34 mouse cellular contexts compared by ENCODE assay signal in the genomic region with DNA sequence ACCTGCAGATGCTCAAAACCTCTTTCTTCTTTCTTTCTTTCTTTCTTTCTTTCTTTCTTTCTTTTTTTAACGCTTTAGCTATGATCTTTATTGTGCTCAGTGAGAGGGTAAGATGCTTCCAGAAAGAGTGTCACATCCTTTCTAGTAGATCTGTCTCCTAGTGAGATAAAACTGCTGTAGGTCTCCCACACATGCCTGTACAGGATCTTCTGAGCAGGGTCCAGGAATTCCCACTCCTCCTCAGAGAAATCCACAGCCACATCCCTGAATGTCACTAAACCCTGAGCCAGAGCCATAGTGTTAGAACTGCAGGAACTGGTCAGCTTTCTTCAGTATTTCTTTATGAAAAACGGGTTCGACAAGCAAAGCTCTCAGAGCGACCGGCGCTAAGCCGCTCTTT.
"Had no signal": no experiment of that assay in that cellular context is flagged by ENCODE, and none has a peak within 500 bp of the region (broad histone marks: within the 10 kb centered on the region; RNA-seq: fewer than 3 reads in every experiment).

No protein-coding gene starts in this region.

- H3K4me3 ChIP-seq: heart, embryonic 10.5 days; heart, embryonic 12.5 days; heart, embryonic 13.5 days; heart, embryonic 15.5 days; hindbrain, embryonic 10.5 days; hindbrain, embryonic 12.5 days; hindbrain, embryonic 13.5 days; hindbrain, embryonic 15.5 days; intestine, embryonic 15.5 days; kidney, embryonic 15.5 days; layer of hippocampus, adult 2 months had no signal

- H3K27ac ChIP-seq: heart, embryonic 10.5 days; heart, embryonic 13.5 days; heart, embryonic 15.5 days; hindbrain, embryonic 10.5 days; hindbrain, embryonic 12.5 days; hindbrain, embryonic 13.5 days; hindbrain, embryonic 14.5 days; hindbrain, embryonic 15.5 days; hindbrain, postnatal 0 days; intestine, embryonic 15.5 days; kidney, embryonic 15.5 days; kidney, postnatal 0 days; layer of hippocampus, adult 2 months had no signal

- ATAC-seq: hindbrain, embryonic 16.5 days; hindbrain, postnatal 0 days; inflammation-experienced regulatory T-cells, adult 6 months; intestine, embryonic 15.5 days; intestine, embryonic 16.5 days; intestine, postnatal 0 days had no signal

- DNase-seq: heart, postnatal 10 days; heart, postnatal 14 days; heart, postnatal 36 days; heart, postnatal 4 days; kidney, adult 11 months; kidney, adult 18-20 months; kidney, adult 2 months; kidney, adult 8-10 months; kidney, adult 9 months; kidney, postnatal 10 days; kidney, postnatal 14 days; kidney, postnatal 25 days; kidney, postnatal 36 days; kidney, postnatal 4 days; layer of hippocampus, adult 9-11 months; layer of hippocampus, postnatal 36 days had no signal
